Mouse (Mus musculus) stomach, postnatal 0 days (tissue): ENCODE data around the gene Rabgap1. TPM values are rescaled to one million over a fixed set of nuclear protein-coding genes. Genes with fewer than 3 reads are reported as not detected.

Experiments used
- ATAC-seq: fragments of 200-750 bp; cut with Nextera tagmentation; 2 replicates; pipeline ENCODE4 v1.8.0; 2017; ENCODE audit not compliant: low FRiP score, low TSS enrichment
- DNase-seq: peaks from one replicate; pipeline ENCODE4 v3.0.0-alpha.2; 2016; ENCODE audit warnings: low spot score
- H3K27ac ChIP-seq: fragments of 300-500 bp; sonication (generic); replicated peaks from 2 replicates; pipeline ENCODE4 v1.5.1; 2014; ENCODE audit warnings: mild to moderate bottlenecking, control low read depth
- H3K27me3 ChIP-seq: fragments of 300-500 bp; sonication (generic); 2 replicates; pipeline ENCODE4 v1.6.1; 2014; ENCODE audit warnings: low read length; ENCODE audit not compliant: control insufficient read depth, insufficient read depth
- H3K36me3 ChIP-seq: fragments of 300-500 bp; sonication (generic); 2 replicates; pipeline ENCODE4 v1.6.1; 2014; ENCODE audit warnings: low read length, mixed read lengths; ENCODE audit not compliant: control insufficient read depth, insufficient read depth
- H3K4me1 ChIP-seq: fragments of 300-500 bp; sonication (generic); replicated peaks from 2 replicates; pipeline ENCODE4 v1.6.1; 2014; ENCODE audit warnings: antibody characterized with exemption; ENCODE audit not compliant: control insufficient read depth, insufficient read depth
- H3K4me2 ChIP-seq: fragments of 300-500 bp; sonication (generic); replicated peaks from 2 replicates; pipeline ENCODE4 v1.6.1; 2014; ENCODE audit warnings: low read depth, mild to moderate bottlenecking, control low read depth, moderate library complexity
- H3K4me3 ChIP-seq: fragments of 300-500 bp; sonication (generic); 2 replicates; pipeline ENCODE4 v1.5.1; 2014; ENCODE audit warnings: low read depth, low read length, control low read depth
- H3K9ac ChIP-seq: fragments of 300-500 bp; sonication (generic); 2 replicates; pipeline ENCODE4 v1.6.1; 2014; ENCODE audit warnings: mild to moderate bottlenecking, low read length, control low read depth, mixed read lengths
- H3K9me3 ChIP-seq: fragments of 300-500 bp; sonication (generic); 2 replicates; pipeline ENCODE4 v1.6.1; 2016; ENCODE audit warnings: low read length; ENCODE audit not compliant: control insufficient read depth
- CTCF ChIP-seq: IDR thresholded peaks from 2 replicates; pipeline ENCODE4 v1.5.1; 2016; ENCODE audit warnings: antibody characterized with exemption, low read depth, mild to moderate bottlenecking, moderate library complexity
- EP300 ChIP-seq: optimal IDR thresholded peaks from 2 replicates; pipeline ENCODE3; 2016; ENCODE audit warnings: antibody characterized with exemption
- WGBS: fragments of 180-500 bp; shearing (Covaris S2); extraction: QIAGEN DNeasy Blood & Tissue Kit; methylation state at CpG from one replicate; pipeline ENCODE4 v1.1.7; 2014; 5-methylcytosine and 5-hydroxymethylcytosine counted together
- polyA plus RNA-seq: library from polyadenylated mRNA; unstranded; fragments of >200 nt; fragmentation: Nextera tagmentation; extraction: Ambion mirVana; gene quantifications from 2 replicates; pipeline ENCODE4 v1.2.1, GENCODE M21; 2015

Gene Rabgap1
- polyA plus RNA-seq = 17.3 and 17.4 TPM in 2 replicates

GRCm38 (mm10) chr2:37442611-37443591 lies at the start of gene Rabgap1, which contains the start of the genes Zbtb26 and Zbtb6:
Gene Rabgap1, plus strand, starts transcription at chr2:37443279.
Gene Zbtb26, minus strand, starts transcription at chr2:37443135.
Gene Zbtb6, minus strand, starts transcription at chr2:37443171.
- no peaks in the 10 kb centered on the region for H3K27me3 ChIP-seq
- ATAC-seq = peak; percentile 99
- H3K4me2 ChIP-seq = peak within 1 kb of the TSS; percentile 70
- peak within 1 kb of the TSS; percentile 98 for H3K9ac ChIP-seq
- TF ChIP-seq CTCF = 0 out of 2 replicates have a peak, but pooled peaks have one; percentile 4
- TF ChIP-seq EP300 = no peak
- no peaks in the 10 kb centered on the region for H3K36me3 ChIP-seq
- DNase-seq = peak; percentile 97
- no peaks in the 10 kb centered on the region for H3K9me3 ChIP-seq
- WGBS = under 1% methylated on average over 50 of the region's 51 CpGs
- peak within 1 kb of the TSS; percentile 94 for H3K4me3 ChIP-seq
- H3K4me1 ChIP-seq = no peaks in the 10 kb centered on the region; the same call in 1 of the 2 replicates
- H3K27ac ChIP-seq = peak within 1 kb of the TSS; percentile 94

GRCm38 (mm10) chr2:37395539-37395938 lies 47.5 kb upstream of the Rabgap1 start:
- WGBS = 50% methylated on average over 1 of the region's 1 CpGs
- H3K36me3 ChIP-seq = peaks cover 4% of the 10 kb centered on the region; the same call in 1 of the 2 replicates
- no peak overlapping the region for H3K4me3 ChIP-seq
- H3K4me2 ChIP-seq = no peak overlapping the region
- no peaks in the 10 kb centered on the region for H3K4me1 ChIP-seq
- DNase-seq = no peak
- no peak overlapping the region for H3K9ac ChIP-seq
- no peak for ATAC-seq
- TF ChIP-seq EP300 = no peak
- TF ChIP-seq CTCF = peak; percentile 59
- no peaks in the 10 kb centered on the region for H3K9me3 ChIP-seq
- no peaks in the 10 kb centered on the region for H3K27me3 ChIP-seq
- H3K27ac ChIP-seq = no peak overlapping the region

GRCm38 (mm10) chr2:37421903-37422302 lies 21.2 kb upstream of the Rabgap1 start:
- no peak for ATAC-seq
- no peak for DNase-seq
- H3K9me3 ChIP-seq = no peaks in the 10 kb centered on the region
- H3K9ac ChIP-seq = peak overlapping the region; percentile 99
- H3K4me1 ChIP-seq = no peaks in the 10 kb centered on the region
- peak overlapping the region; percentile 100 for H3K4me3 ChIP-seq
- 4% methylated on average over 3 of the region's 3 CpGs for WGBS
- H3K36me3 ChIP-seq = no peaks in the 10 kb centered on the region
- peak overlapping the region; percentile 78 for H3K4me2 ChIP-seq
- H3K27ac ChIP-seq = peak overlapping the region; percentile 97
- H3K27me3 ChIP-seq = no peaks in the 10 kb centered on the region
- TF ChIP-seq EP300 = no peak
- TF ChIP-seq CTCF = no peak

DNA sequence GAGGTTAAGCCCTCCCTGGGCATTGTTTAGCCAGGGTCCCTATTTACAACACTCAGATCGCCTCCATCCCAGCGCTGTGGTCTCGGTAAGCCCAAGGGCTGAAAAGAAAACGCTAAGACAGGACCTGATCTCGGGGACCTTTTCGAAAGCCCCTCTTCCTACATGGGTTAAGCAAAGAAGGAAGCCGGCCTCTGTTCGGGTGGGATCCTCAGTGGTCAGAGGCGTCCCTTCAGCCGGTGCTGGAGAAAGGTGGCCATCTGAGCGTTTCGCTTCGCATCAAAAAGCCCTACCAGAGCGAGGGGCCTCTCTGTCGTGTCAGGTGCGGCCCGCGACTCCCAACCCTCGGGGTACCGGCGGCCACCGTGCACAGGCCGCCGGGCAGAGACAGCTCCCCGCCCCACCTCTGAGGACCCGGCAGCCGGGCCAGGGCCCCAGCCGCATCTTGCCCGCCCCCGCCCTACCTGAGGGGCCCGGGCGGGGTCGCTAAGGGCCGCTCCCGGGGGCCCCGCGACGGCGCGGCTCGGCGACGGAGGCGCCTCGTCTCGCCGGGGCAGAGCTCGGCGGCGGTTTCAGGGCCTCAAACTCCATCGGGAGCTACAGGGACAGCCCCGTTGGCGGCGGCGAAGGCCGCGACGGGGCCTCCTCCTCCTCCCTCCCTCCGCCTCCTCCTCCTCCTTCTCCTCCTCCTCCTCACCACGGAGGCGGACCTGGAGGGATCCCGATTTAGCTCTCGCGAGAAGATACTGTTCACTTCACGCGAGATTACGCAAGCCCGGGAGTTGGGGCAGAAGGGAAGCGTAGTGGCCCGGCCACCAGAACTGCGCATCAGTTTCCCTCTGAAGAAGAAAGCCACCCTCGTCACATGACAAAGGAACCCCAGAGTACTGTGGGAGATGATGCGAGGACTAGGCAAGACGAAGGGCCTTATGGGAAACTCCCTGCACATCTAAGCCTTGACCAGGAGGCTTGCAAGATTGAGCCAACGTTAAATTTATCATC lies 20.5 kb upstream of the Rabgap1 start, which contains the start of gene Rc3h2:
Gene Rc3h2, minus strand, starts transcription at position 598 of the 999 bp plus-strand sequence.
- ATAC-seq (peak; percentile 99), DNase-seq (peak; percentile 95)
- H3K4me1 ChIP-seq = no peaks in the 10 kb centered on the region
- peak within 1 kb of the TSS; percentile 100 for H3K4me3 ChIP-seq
- under 1% methylated on average over 72 of the region's 75 CpGs for WGBS
- TF ChIP-seq CTCF = no peak
- TF ChIP-seq EP300 = peak; percentile 97
- H3K4me2 ChIP-seq = peak within 1 kb of the TSS; percentile 78
- peak within 1 kb of the TSS; percentile 97 for H3K27ac ChIP-seq
- H3K9me3 ChIP-seq = no peaks in the 10 kb centered on the region
- no peaks in the 10 kb centered on the region for H3K27me3 ChIP-seq
- H3K36me3 ChIP-seq = 0 out of 2 replicates have a peak, but pooled peaks cover under 1% of the 10 kb centered on the region
- peak within 1 kb of the TSS; percentile 99 for H3K9ac ChIP-seq

- Histone ChIP-seq H3K4me3 (no peak overlapping the region), H3K9me3 (no peaks in the 10 kb centered on the region), H3K9ac (no peak overlapping the region), H3K4me1 (no peaks in the 10 kb centered on the region), H3K27me3 (no peaks in the 10 kb centered on the region), H3K27ac (no peak overlapping the region), H3K4me2 (no peak overlapping the region), H3K36me3 (peaks cover 5% of the 10 kb centered on the region; the same call in 1 of the 2 replicates)
- DNase-seq (no peak), ATAC-seq (no peak)
- 55% methylated on average over 3 of the region's 3 CpGs for WGBS
- TF ChIP-seq CTCF (no peak), EP300 (no peak)
Observed at GRCm38 (mm10) chr2:37423671-37424070, 19.4 kb upstream of the Rabgap1 start.
